Mouse (Mus musculus) kidney, postnatal 0 days (tissue): ENCODE results near the gene Ylpm1. TPM values are rescaled to one million over a fixed set of nuclear protein-coding genes. Genes with fewer than 3 reads are reported as not detected.

Experiments used
- ATAC-seq: fragments of 200-750 bp; cut with Nextera tagmentation; replicated peaks from 2 replicates; pipeline ENCODE4 v1.8.0; 2017; ENCODE audit warnings: low read depth, moderate number of reproducible peaks, moderate TSS enrichment, moderate library complexity; ENCODE audit not compliant: low FRiP score
- DNase-seq: peaks from one replicate; pipeline ENCODE4 v3.0.0-alpha.2; 2016; ENCODE audit warnings: low spot score
- H3K27ac ChIP-seq: fragments of 300-500 bp; sonication (generic); 2 replicates; pipeline ENCODE4 v1.5.1; 2014; ENCODE audit warnings: mild to moderate bottlenecking
- H3K27me3 ChIP-seq: fragments of 300-500 bp; sonication (generic); 2 replicates; pipeline ENCODE4 v1.6.1; 2014; ENCODE audit warnings: low read length, mixed read lengths; ENCODE audit not compliant: insufficient read depth
- H3K36me3 ChIP-seq: fragments of 300-500 bp; sonication (generic); 2 replicates; pipeline ENCODE4 v1.6.1; 2014; ENCODE audit warnings: low read length, mixed read lengths; ENCODE audit not compliant: insufficient read depth
- H3K4me1 ChIP-seq: fragments of 300-500 bp; sonication (generic); replicated peaks from 2 replicates; pipeline ENCODE4 v1.6.1; 2014; ENCODE audit warnings: antibody characterized with exemption, low read length, mixed read lengths; ENCODE audit not compliant: insufficient read depth
- H3K4me2 ChIP-seq: fragments of 300-500 bp; sonication (generic); 2 replicates; pipeline ENCODE4 v1.6.1; 2014; ENCODE audit warnings: mild to moderate bottlenecking, low read length, moderate library complexity, mixed read lengths
- H3K4me3 ChIP-seq: fragments of 300-500 bp; sonication (generic); replicated peaks from 2 replicates; pipeline ENCODE4 v1.5.1; 2014; ENCODE audit warnings: low read depth, low read length
- H3K9ac ChIP-seq: fragments of 300-500 bp; sonication (generic); 2 replicates; pipeline ENCODE4 v1.6.1; 2014; ENCODE audit warnings: low read depth, low read length
- H3K9me3 ChIP-seq: fragments of 300-500 bp; sonication (generic); replicated peaks from 2 replicates; pipeline ENCODE4 v1.6.1; 2016; ENCODE audit warnings: low read length, inconsistent platforms, mixed read lengths
- CTCF ChIP-seq: IDR thresholded peaks from 2 replicates; pipeline ENCODE4 v1.5.1; 2016; ENCODE audit warnings: antibody characterized with exemption, low read depth, mild to moderate bottlenecking, moderate library complexity
- WGBS: fragments of 180-500 bp; shearing (Covaris S2); extraction: QIAGEN DNeasy Blood & Tissue Kit; methylation state at CpG from one replicate; pipeline ENCODE4 v1.1.7; 2014; 5-methylcytosine and 5-hydroxymethylcytosine counted together
- polyA plus RNA-seq: library from polyadenylated mRNA; unstranded; fragments of >200 nt; fragmentation: Nextera tagmentation; extraction: Ambion mirVana; gene quantifications from 2 replicates; pipeline ENCODE4 v1.2.1, GENCODE M21; 2015

Ylpm1 gene
- polyA plus RNA-seq, 1 experiment from 2014 or later, result 19.7 TPM

DNA sequence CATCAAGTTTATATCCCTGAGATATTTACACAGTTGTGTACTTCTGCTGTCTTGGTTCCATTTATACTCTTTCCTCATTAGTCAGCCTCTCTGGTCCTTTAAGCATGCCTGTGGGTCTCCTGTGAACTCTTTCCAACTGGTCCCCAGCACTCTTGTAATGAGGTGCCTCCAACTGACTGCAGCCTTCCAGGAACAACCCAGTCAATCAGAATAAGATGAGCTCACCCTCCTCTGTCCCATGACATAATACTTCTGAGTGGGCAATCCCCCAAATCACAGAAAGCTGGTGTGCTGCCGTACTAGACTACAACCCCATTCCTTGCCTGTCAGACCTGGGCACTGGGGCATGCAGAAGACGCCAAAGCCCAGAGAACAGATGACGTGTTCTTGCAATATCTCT, 39.8 kb upstream of the Ylpm1 start:
- DNase-seq (no peak), ATAC-seq (no peak)
- no peak for TF ChIP-seq CTCF
- Histone ChIP-seq H3K36me3 (no peaks in the 10 kb centered on the region), H3K4me1 (no peaks in the 10 kb centered on the region), H3K27ac (no peak overlapping the region), H3K4me2 (no peak overlapping the region), H3K9me3 (no peaks in the 10 kb centered on the region), H3K4me3 (no peak overlapping the region), H3K9ac (no peak overlapping the region), H3K27me3 (no peaks in the 10 kb centered on the region)
- 95% methylated on average over 3 of the region's 3 CpGs for WGBS

- Histone ChIP-seq H3K36me3 (no peaks in the 10 kb centered on the region), H3K4me2 (no peak overlapping the region), H3K4me3 (no peak overlapping the region), H3K27me3 (no peaks in the 10 kb centered on the region), H3K27ac (no peak overlapping the region), H3K9me3 (no peaks in the 10 kb centered on the region), H3K4me1 (no peaks in the 10 kb centered on the region), H3K9ac (no peak overlapping the region)
- DNase-seq, result peak; percentile 8
- no peak for TF ChIP-seq CTCF
- 61% methylated on average over 1 of the region's 1 CpGs for WGBS
- ATAC-seq, result no peak
These were observed 37.2 kb upstream of the Ylpm1 start for GRCm38 (mm10) chr12:84958794-84959356.

DNA sequence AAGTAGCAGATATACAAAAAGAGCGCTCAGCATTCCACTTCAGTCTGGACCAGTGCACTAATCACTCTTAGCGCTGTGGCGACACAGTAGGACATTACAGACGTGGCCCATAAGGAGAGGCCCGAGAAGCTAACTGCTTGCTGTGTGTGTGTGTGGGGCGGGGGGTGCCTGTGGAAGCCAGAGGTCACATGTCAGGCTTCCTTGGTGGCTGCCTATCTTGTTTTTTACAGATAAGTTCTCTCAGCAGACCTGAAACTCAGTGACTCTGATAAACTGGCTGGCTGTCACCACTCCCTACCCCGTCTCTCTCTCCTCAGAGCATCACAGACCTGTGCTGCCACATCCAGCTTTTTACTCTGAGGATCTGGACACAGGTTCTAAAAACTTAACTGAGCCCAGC, 33.5 kb upstream of the Ylpm1 start:
- ATAC-seq, result no peak
- no peaks in the 10 kb centered on the region for H3K27me3 ChIP-seq
- WGBS, result 84% methylated on average over 7 of the region's 7 CpGs

DNA sequence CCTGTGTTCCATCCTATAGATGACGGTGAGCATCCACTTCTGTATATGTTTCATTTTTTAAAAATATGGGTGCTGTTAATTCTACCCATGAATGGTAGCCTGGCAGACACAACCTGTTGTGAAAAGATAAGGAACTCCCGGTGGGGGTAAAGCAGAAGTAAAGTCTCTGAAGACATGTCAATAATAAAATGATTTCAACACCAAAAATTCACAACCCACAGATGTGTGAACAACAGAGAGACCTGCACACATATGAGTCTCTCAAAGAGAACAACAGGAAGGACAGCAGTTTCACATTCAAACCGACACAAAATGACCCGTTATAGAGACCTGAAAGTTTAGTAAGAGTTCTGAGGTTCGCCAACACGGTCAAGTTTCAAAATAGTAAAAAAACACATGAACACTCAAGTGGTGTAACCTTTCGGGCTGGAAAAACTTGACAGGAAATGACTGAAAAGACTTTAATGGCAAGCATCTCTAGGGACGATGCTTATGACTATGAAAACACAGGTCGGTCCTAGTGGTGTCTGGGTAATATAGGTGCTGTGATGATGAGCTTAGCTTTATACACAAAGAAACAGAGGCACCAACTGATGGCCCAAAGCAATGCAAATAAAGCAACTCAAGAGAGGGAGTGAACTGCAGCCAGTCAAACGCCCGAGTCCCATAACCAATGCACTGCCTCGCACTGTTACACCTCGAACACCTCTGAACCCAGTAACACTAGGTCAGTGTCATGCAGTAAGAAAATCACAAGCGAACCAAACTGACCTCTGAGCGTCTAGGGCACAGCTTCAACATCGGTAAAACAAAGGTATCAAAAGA, 27.1 kb upstream of the Ylpm1 start:
- H3K27me3 ChIP-seq, result no peaks in the 10 kb centered on the region
- no peaks in the 10 kb centered on the region for H3K36me3 ChIP-seq
- H3K9ac ChIP-seq, result no peak overlapping the region
- no peak for TF ChIP-seq CTCF
- no peaks in the 10 kb centered on the region for H3K9me3 ChIP-seq
- no peak overlapping the region for H3K27ac ChIP-seq
- 76% methylated on average over 16 of the region's 16 CpGs for WGBS
- H3K4me1 ChIP-seq, result peaks cover 4% of the 10 kb centered on the region; the same call in 1 of the 2 replicates
- H3K4me3 ChIP-seq, result no peak overlapping the region
- DNase-seq (no peak), ATAC-seq (no peak)
- H3K4me2 ChIP-seq, result peak overlapping the region; percentile 90

More for the DNA sequence above, 33.5 kb upstream of the Ylpm1 start:
- Histone ChIP-seq H3K9me3 (no peaks in the 10 kb centered on the region), H3K4me1 (no peaks in the 10 kb centered on the region), H3K27ac (no peak overlapping the region), H3K36me3 (no peaks in the 10 kb centered on the region), H3K4me2 (no peak overlapping the region), H3K4me3 (no peak overlapping the region), H3K9ac (no peak overlapping the region)
- no peak for DNase-seq
- no peak for TF ChIP-seq CTCF

- Histone ChIP-seq H3K9me3 (no peaks in the 10 kb centered on the region), H3K36me3 (no peaks in the 10 kb centered on the region), H3K4me1 (peaks cover 4% of the 10 kb centered on the region; the same call in 1 of the 2 replicates), H3K4me2 (peak overlapping the region; percentile 90), H3K9ac (peak overlapping the region; percentile 69), H3K4me3 (peak overlapping the region; percentile 91), H3K27ac (peak overlapping the region; percentile 5; the same call in 1 of the 2 replicates), H3K27me3 (no peaks in the 10 kb centered on the region)
- ATAC-seq, result no peak
- 23% methylated on average over 15 of the region's 15 CpGs for WGBS
- no peak for DNase-seq
- TF ChIP-seq CTCF, result no peak
These were observed 26.3 kb upstream of the Ylpm1 start for GRCm38 (mm10) chr12:84969656-84970427.

DNA sequence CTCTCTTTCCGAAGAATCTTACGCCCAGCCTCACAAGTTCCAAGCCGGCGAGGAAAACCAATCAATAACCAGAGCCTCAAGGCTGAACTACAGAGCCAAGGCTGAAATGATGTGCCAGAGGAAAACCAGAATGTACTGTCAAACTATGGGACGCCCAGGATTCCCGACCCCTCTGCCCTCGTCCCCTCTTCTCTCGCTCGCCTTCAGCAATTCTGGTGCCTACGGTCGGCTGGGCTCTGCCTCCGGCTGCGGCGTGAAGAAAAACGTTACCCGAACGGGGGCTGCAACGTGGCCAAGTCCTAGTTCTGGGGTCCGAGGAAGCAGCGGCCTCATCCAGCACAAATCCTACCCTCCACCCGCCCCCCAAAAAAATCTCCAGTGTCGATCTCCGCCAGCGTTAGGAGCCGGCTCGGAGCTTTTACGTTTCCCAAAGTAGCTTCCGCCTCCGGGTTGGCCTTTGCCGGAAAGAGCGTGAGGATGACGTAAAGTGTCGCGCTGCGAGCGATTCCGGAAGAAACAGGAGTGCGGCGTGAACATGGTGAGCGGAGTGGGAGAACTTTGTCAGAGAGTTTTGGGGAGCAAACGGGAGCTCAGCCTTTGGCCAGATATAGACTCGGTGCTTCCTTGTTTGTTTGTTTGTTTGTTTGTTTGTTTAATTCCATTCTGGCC, 25.6 kb upstream of the Ylpm1 start, which contains the start of the genes Fcf1 and Arel1:
TSS of gene Fcf1 (plus strand) at position 470 of the 669 bp plus-strand sequence.
TSS of gene Arel1 (minus strand) at position 473 of the 669 bp plus-strand sequence.
- peak within 1 kb of the TSS; percentile 69 for H3K9ac ChIP-seq
- ATAC-seq, result peak; percentile 77
- WGBS, result under 1% methylated on average over 42 of the region's 42 CpGs

More for the DNA sequence above, 25.6 kb upstream of the Ylpm1 start, which contains the start of the genes Fcf1 and Arel1:
- peaks cover 4% of the 10 kb centered on the region; the same call in 1 of the 2 replicates for H3K4me1 ChIP-seq
- H3K27me3 ChIP-seq, result no peaks in the 10 kb centered on the region
- H3K27ac ChIP-seq, result peak within 1 kb of the TSS; percentile 5; the same call in 1 of the 2 replicates
- TF ChIP-seq CTCF, result no peak
- peak; percentile 96 for DNase-seq
- H3K4me3 ChIP-seq, result peak within 1 kb of the TSS; percentile 91
- H3K4me2 ChIP-seq, result peak within 1 kb of the TSS; percentile 90
- H3K9me3 ChIP-seq, result no peaks in the 10 kb centered on the region
- H3K36me3 ChIP-seq, result peaks cover 5% of the 10 kb centered on the region
